Comparison of ENCODE assay signal across 9 mouse cellular contexts in the genomic region with DNA sequence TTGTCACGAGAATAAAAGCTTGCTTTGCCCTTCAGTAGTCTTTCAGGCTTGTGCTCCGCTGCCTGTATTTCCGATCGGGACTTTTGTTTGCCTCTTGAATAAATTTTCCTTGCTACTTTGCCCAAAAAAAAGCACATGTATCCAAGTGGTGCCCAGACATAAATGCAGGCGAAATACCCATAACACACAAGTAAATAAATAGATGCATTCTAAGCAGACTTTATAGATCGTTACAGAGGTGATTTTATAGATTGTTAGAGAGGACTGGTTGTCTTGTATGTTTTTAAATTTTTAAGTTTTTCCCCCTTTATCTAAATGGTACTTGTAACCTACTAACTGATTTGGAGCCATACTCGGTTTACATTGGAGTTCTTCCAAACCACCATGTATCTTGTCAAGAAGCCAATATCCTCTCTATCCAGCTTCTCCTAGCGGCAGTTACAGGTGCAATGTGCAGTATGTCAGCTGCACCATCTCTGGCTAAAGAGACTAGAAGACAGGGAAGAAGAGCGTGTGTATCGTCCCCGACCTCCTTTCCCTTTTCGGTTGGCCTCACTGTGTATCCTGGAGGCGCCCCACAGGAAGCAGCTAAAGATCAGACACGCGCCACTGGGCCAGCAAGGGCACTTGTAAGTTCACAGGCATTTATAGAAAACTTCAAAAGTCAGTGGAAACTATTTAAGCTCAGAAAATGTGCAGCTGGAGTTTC. TPM values are rescaled to one million over a fixed set of nuclear protein-coding genes. Genes with fewer than 3 reads are reported as not detected.
DNase-seq lines count a peak whose midpoint lies in the region; ATAC-seq lines count a peak whose summit lies in the region.
"Had no signal": no experiment of that assay in that cellular context is flagged by ENCODE, and none has a peak within 500 bp of the region (broad histone marks: within the 10 kb centered on the region; RNA-seq: fewer than 3 reads in every experiment).

No protein-coding gene starts in this region.

- no peak overlapping the region for H3K4me2 ChIP-seq in forebrain, embryonic 14.5 days (ENCODE audit: low read length)
- H3K4me2 ChIP-seq in limb, embryonic 15.5 days, result peak overlapping the region; percentile 31; the same call in 1 of the 2 replicates

- H3K4me3 ChIP-seq in forebrain, embryonic 14.5 days (ENCODE audit: low read depth, low read length), result no peak overlapping the region
- no peak overlapping the region for H3K4me3 ChIP-seq in forebrain, embryonic 10.5 days
- no peak overlapping the region for H3K4me3 ChIP-seq in limb, embryonic 15.5 days

- H3K27ac ChIP-seq in forebrain, embryonic 14.5 days (ENCODE audit: low read depth, low read length), result no peak overlapping the region
- H3K27ac ChIP-seq in forebrain, embryonic 10.5 days, result no peak overlapping the region
- H3K27ac ChIP-seq in limb, embryonic 15.5 days, result no peak overlapping the region

- 27% methylated on average over 15 of the region's 15 CpGs for WGBS in forebrain, embryonic 14.5 days
- WGBS in forebrain, embryonic 10.5 days, result 59% methylated on average over 15 of the region's 15 CpGs
- 31% methylated on average over 15 of the region's 15 CpGs for WGBS in limb, embryonic 15.5 days

- DNase-seq in forebrain, embryonic 14.5 days (ENCODE audit: low spot score), result peak; percentile 54
- DNase-seq in forebrain, embryonic 10.5 days (ENCODE audit: extremely low spot score, low spot score), result no peak
- peak; percentile 25 to 47 for DNase-seq in thymus, adult 18-20 months
- no peak for DNase-seq in ovary, postnatal 36 days (ENCODE audit: low spot score)
- no peak for DNase-seq in adrenal gland, postnatal 25 days

- H3K27me3 ChIP-seq in forebrain, embryonic 14.5 days (replicated peaks; ENCODE audit: control insufficient read depth, insufficient read depth, low read length), result no peaks in the 10 kb centered on the region
- no peaks in the 10 kb centered on the region for H3K27me3 ChIP-seq in forebrain, embryonic 10.5 days (ENCODE audit: poor library complexity, severe bottlenecking)
- no peaks in the 10 kb centered on the region for H3K27me3 ChIP-seq in limb, embryonic 15.5 days
- H3K27me3 ChIP-seq: Patski had no signal

- no peak for ATAC-seq in forebrain, embryonic 14.5 days
- ATAC-seq in CD4-positive, CD25-positive, alpha-beta regulatory T cell, adult 4 months, result peak; percentile 58
- ATAC-seq in granulocyte monocyte progenitor cell, adult 5-6 weeks (replicated peaks; ENCODE audit: poor library complexity, severe bottlenecking), result peak; percentile 47
- ATAC-seq in limb, embryonic 15.5 days (ENCODE audit: insufficient number of reproducible peaks, low FRiP score, low TSS enrichment, low read depth), result no peak
- ATAC-seq: Patski had no signal

- H3K4me1 ChIP-seq in forebrain, embryonic 14.5 days (ENCODE audit: control insufficient read depth, insufficient read depth, low read length), result no peaks in the 10 kb centered on the region; the same call in 1 of the 2 replicates
- H3K4me1 ChIP-seq in forebrain, embryonic 10.5 days, result peaks cover 32% of the 10 kb centered on the region
- H3K4me1 ChIP-seq in limb, embryonic 15.5 days, result peaks cover 20% of the 10 kb centered on the region

- no peak overlapping the region for H3K9ac ChIP-seq in forebrain, embryonic 14.5 days (ENCODE audit: low read length)
- H3K9ac ChIP-seq in limb, embryonic 15.5 days, result no peak overlapping the region

- H3K36me3 ChIP-seq in forebrain, embryonic 14.5 days (ENCODE audit: control insufficient read depth, insufficient read depth, low read length), result no peaks in the 10 kb centered on the region
- 0 out of 2 replicates have a peak, but pooled peaks cover 3% of the 10 kb centered on the region for H3K36me3 ChIP-seq in forebrain, embryonic 10.5 days (replicated peaks)
- H3K36me3 ChIP-seq in limb, embryonic 15.5 days, result no peaks in the 10 kb centered on the region

- no peaks in the 10 kb centered on the region for H3K9me3 ChIP-seq in forebrain, embryonic 14.5 days (replicated peaks; ENCODE audit: control insufficient read depth, low read length)
- no peaks in the 10 kb centered on the region for H3K9me3 ChIP-seq in forebrain, embryonic 10.5 days
- H3K9me3 ChIP-seq in limb, embryonic 15.5 days, result no peaks in the 10 kb centered on the region

RNA-seq across cellular contexts. Expression of a gene that starts 18.4 kb away (rescaled TPM):
- 12.2 and 13.9 TPM in 2 replicates for polyA plus RNA-seq in forebrain, embryonic 14.5 days (2014; fragmentation: Nextera tagmentation; extraction: Ambion mirVana)
- polyA plus RNA-seq in forebrain, embryonic 10.5 days (2016; fragmentation: Nextera tagmentation; extraction: Ambion mirVana), result 9.4 and 9.5 TPM in 2 replicates
- 1 to 10 TPM; 1.1 to 1.2 TPM for polyA plus RNA-seq in CD4-positive, CD25-positive, alpha-beta regulatory T cell, adult 4 months (2017; shearing (Covaris generic))
- total RNA-seq in granulocyte monocyte progenitor cell, adult 5-6 weeks (2014; fragmentation: Nextera tagmentation), result 2.1 TPM in 1 of 2 replicates, not detected in the other
- total RNA-seq in granulocyte monocyte progenitor cell, adult 5-6 weeks (2017), result 2.0 and 2.1 TPM in 2 replicates
- 5.6 TPM in 2 replicates for polyA plus RNA-seq in limb, embryonic 15.5 days (2015; fragmentation: Nextera tagmentation; extraction: Ambion mirVana)
- 6.6 and 7.2 TPM in 2 replicates for total RNA-seq in adrenal gland, postnatal 25 days (2021)

RNA-seq across cellular contexts. Expression of a gene that starts 24.4 kb away (rescaled TPM):
- polyA plus RNA-seq in forebrain, embryonic 14.5 days (2014; fragmentation: Nextera tagmentation; extraction: Ambion mirVana), result not detected in 2 replicates
- polyA plus RNA-seq in forebrain, embryonic 10.5 days (2016; fragmentation: Nextera tagmentation; extraction: Ambion mirVana), result not detected in 2 replicates
- polyA plus RNA-seq in CD4-positive, CD25-positive, alpha-beta regulatory T cell, adult 4 months (2017; shearing (Covaris generic)), result not detected
- not detected in 2 replicates for total RNA-seq in granulocyte monocyte progenitor cell, adult 5-6 weeks (2014; fragmentation: Nextera tagmentation)
- not detected in 2 replicates for total RNA-seq in granulocyte monocyte progenitor cell, adult 5-6 weeks (2017)
- not detected in 2 replicates for polyA plus RNA-seq in limb, embryonic 15.5 days (2015; fragmentation: Nextera tagmentation; extraction: Ambion mirVana)
- not detected in 2 replicates for total RNA-seq in adrenal gland, postnatal 25 days (2021)
- polyA plus RNA-seq: Patski had no signal

RNA-seq across cellular contexts. Expression of a gene that starts 39.9 kb away (rescaled TPM):
- 60.8 and 62.4 TPM in 2 replicates for polyA plus RNA-seq in forebrain, embryonic 14.5 days (2014; fragmentation: Nextera tagmentation; extraction: Ambion mirVana)
- polyA plus RNA-seq in forebrain, embryonic 10.5 days (2016; fragmentation: Nextera tagmentation; extraction: Ambion mirVana), result 43.8 and 43.9 TPM in 2 replicates
- 10 to 100 TPM; 18.7 to 25.3 TPM for polyA plus RNA-seq in CD4-positive, CD25-positive, alpha-beta regulatory T cell, adult 4 months (2017; shearing (Covaris generic))
- 80.0 and 88.0 TPM in 2 replicates for total RNA-seq in granulocyte monocyte progenitor cell, adult 5-6 weeks (2014; fragmentation: Nextera tagmentation)
- total RNA-seq in granulocyte monocyte progenitor cell, adult 5-6 weeks (2017), result 164 and 168 TPM in 2 replicates
- 50.2 and 63.0 TPM in 2 replicates for polyA plus RNA-seq in limb, embryonic 15.5 days (2015; fragmentation: Nextera tagmentation; extraction: Ambion mirVana)
- total RNA-seq in adrenal gland, postnatal 25 days (2021), result 38.4 and 42.4 TPM in 2 replicates

RNA-seq across cellular contexts. Expression of a gene that starts 40.7 kb away (rescaled TPM):
- 15.7 and 16.5 TPM in 2 replicates for polyA plus RNA-seq in forebrain, embryonic 14.5 days (2014; fragmentation: Nextera tagmentation; extraction: Ambion mirVana)
- 39.2 and 40.8 TPM in 2 replicates for polyA plus RNA-seq in forebrain, embryonic 10.5 days (2016; fragmentation: Nextera tagmentation; extraction: Ambion mirVana)
- polyA plus RNA-seq in CD4-positive, CD25-positive, alpha-beta regulatory T cell, adult 4 months (2017; shearing (Covaris generic)), result 1 to 10 TPM; 2.8 to 4.3 TPM
- 40.1 and 40.4 TPM in 2 replicates for total RNA-seq in granulocyte monocyte progenitor cell, adult 5-6 weeks (2014; fragmentation: Nextera tagmentation)
- total RNA-seq in granulocyte monocyte progenitor cell, adult 5-6 weeks (2017), result 55.3 and 59.9 TPM in 2 replicates
- 35.4 and 38.1 TPM in 2 replicates for polyA plus RNA-seq in limb, embryonic 15.5 days (2015; fragmentation: Nextera tagmentation; extraction: Ambion mirVana)
- 8.6 and 15.6 TPM in 2 replicates for total RNA-seq in adrenal gland, postnatal 25 days (2021)

RNA-seq across cellular contexts. Expression of a gene that starts 45.8 kb away (rescaled TPM):
- polyA plus RNA-seq in forebrain, embryonic 14.5 days (2014; fragmentation: Nextera tagmentation; extraction: Ambion mirVana), result 18.1 and 19.8 TPM in 2 replicates
- polyA plus RNA-seq in forebrain, embryonic 10.5 days (2016; fragmentation: Nextera tagmentation; extraction: Ambion mirVana), result 14.6 and 14.9 TPM in 2 replicates
- 10 to 100 TPM; 16.7 to 17.4 TPM for polyA plus RNA-seq in CD4-positive, CD25-positive, alpha-beta regulatory T cell, adult 4 months (2017; shearing (Covaris generic))
- total RNA-seq in granulocyte monocyte progenitor cell, adult 5-6 weeks (2014; fragmentation: Nextera tagmentation), result 10.9 and 20.5 TPM in 2 replicates
- total RNA-seq in granulocyte monocyte progenitor cell, adult 5-6 weeks (2017), result 14.8 and 18.4 TPM in 2 replicates
- 13.0 TPM in 2 replicates for polyA plus RNA-seq in limb, embryonic 15.5 days (2015; fragmentation: Nextera tagmentation; extraction: Ambion mirVana)
- total RNA-seq in adrenal gland, postnatal 25 days (2021), result 11.3 and 15.3 TPM in 2 replicates

Comparison
In these comparisons a context has a peak if more than half of its experiments do, and no peak if none do; other contexts are left out.
1. DNase-seq: peak in forebrain, embryonic 14.5 days (single experiment) and thymus, adult 18-20 months (2 of 2); none in forebrain, embryonic 10.5 days (single experiment), ovary, postnatal 36 days (single experiment) and adrenal gland, postnatal 25 days (single experiment).
2. ATAC-seq: peak in CD4-positive, CD25-positive, alpha-beta regulatory T cell, adult 4 months (single experiment) and granulocyte monocyte progenitor cell, adult 5-6 weeks (single experiment); none in forebrain, embryonic 14.5 days (single experiment) and limb, embryonic 15.5 days (single experiment).